Comparison of ENCODE assay signal across 7 mouse cellular contexts in genomic region chr3:96248141-96249033, GRCm38 (mm10). TPM values are rescaled to one million over a fixed set of nuclear protein-coding genes. Genes with fewer than 3 reads are reported as not detected.
DNase-seq lines count a peak whose midpoint lies in the region; ATAC-seq and TF ChIP-seq lines count a peak whose summit lies in the region.

No protein-coding gene starts in this region.

- H3K9ac ChIP-seq in lung, embryonic 16.5 days (ENCODE audit: low read length), result peak overlapping the region; percentile 68
- H3K9ac ChIP-seq in lung, postnatal 0 days (replicated peaks; ENCODE audit: low read depth), result no peak overlapping the region
- peak overlapping the region; percentile 37; the same call in 1 of the 2 replicates for H3K9ac ChIP-seq in embryonic facial prominence, embryonic 11.5 days (replicated peaks; ENCODE audit: low read length)
- H3K9ac ChIP-seq in intestine, embryonic 14.5 days (ENCODE audit: low read length), result peak overlapping the region; percentile 62
- peak overlapping the region; percentile 48 for H3K9ac ChIP-seq in stomach, embryonic 14.5 days (replicated peaks; ENCODE audit: low read depth, low read length)

- TF ChIP-seq EP300 in lung, postnatal 0 days (IDR thresholded peaks at IDR 0.05), result no peak

- H3K4me3 ChIP-seq in lung, embryonic 16.5 days (ENCODE audit: low read length), result peak overlapping the region; percentile 53
- no peak overlapping the region for H3K4me3 ChIP-seq in lung, postnatal 0 days (ENCODE audit: low read depth, low read length)
- peak overlapping the region; percentile 48 for H3K4me3 ChIP-seq in embryonic facial prominence, embryonic 11.5 days (ENCODE audit: low read depth, low read length)
- peak overlapping the region; percentile 48 for H3K4me3 ChIP-seq in intestine, embryonic 14.5 days (ENCODE audit: low read depth, low read length)
- H3K4me3 ChIP-seq in stomach, embryonic 14.5 days (ENCODE audit: low read depth, low read length), result peak overlapping the region; percentile 33

- peak overlapping the region; percentile 46 for H3K4me2 ChIP-seq in lung, embryonic 16.5 days (ENCODE audit: low read depth, low read length)
- H3K4me2 ChIP-seq in lung, postnatal 0 days (replicated peaks; ENCODE audit: low read depth, low read length), result no peak overlapping the region
- peak overlapping the region; percentile 52 for H3K4me2 ChIP-seq in embryonic facial prominence, embryonic 11.5 days (ENCODE audit: low read depth, low read length)
- H3K4me2 ChIP-seq in intestine, embryonic 14.5 days (ENCODE audit: low read length), result peak overlapping the region; percentile 56
- peak overlapping the region; percentile 49 for H3K4me2 ChIP-seq in stomach, embryonic 14.5 days (replicated peaks; ENCODE audit: low read depth, low read length)

- H3K27me3 ChIP-seq in lung, embryonic 16.5 days (ENCODE audit: control insufficient read depth, insufficient read depth, low read depth, low read length), result peaks cover 6% of the 10 kb centered on the region; the same call in 1 of the 2 replicates
- H3K27me3 ChIP-seq in lung, postnatal 0 days (replicated peaks; ENCODE audit: insufficient read depth, low read length), result no peaks in the 10 kb centered on the region; the same call in 1 of the 2 replicates
- no peaks in the 10 kb centered on the region for H3K27me3 ChIP-seq in embryonic facial prominence, embryonic 11.5 days (ENCODE audit: control insufficient read depth, insufficient read depth, low read length)
- no peaks in the 10 kb centered on the region for H3K27me3 ChIP-seq in intestine, embryonic 14.5 days (replicated peaks; ENCODE audit: control insufficient read depth, insufficient read depth, low read length)
- no peaks in the 10 kb centered on the region for H3K27me3 ChIP-seq in stomach, embryonic 14.5 days (ENCODE audit: control insufficient read depth, insufficient read depth, low read length)

- H3K27ac ChIP-seq in lung, embryonic 16.5 days (ENCODE audit: low read length), result no peak overlapping the region
- H3K27ac ChIP-seq in lung, postnatal 0 days (ENCODE audit: low read length), result no peak overlapping the region
- 0 out of 2 replicates have a peak overlapping the region, but pooled peaks have one; percentile 28 for H3K27ac ChIP-seq in embryonic facial prominence, embryonic 11.5 days (replicated peaks; ENCODE audit: low read depth, low read length)
- H3K27ac ChIP-seq in intestine, embryonic 14.5 days (ENCODE audit: low read depth), result peak overlapping the region; percentile 77; the same call in 1 of the 2 replicates
- no peak overlapping the region for H3K27ac ChIP-seq in stomach, embryonic 14.5 days (ENCODE audit: low read length)

- no peaks in the 10 kb centered on the region for H3K36me3 ChIP-seq in lung, embryonic 16.5 days (ENCODE audit: control insufficient read depth, insufficient read depth, low read length)
- no peaks in the 10 kb centered on the region for H3K36me3 ChIP-seq in lung, postnatal 0 days (ENCODE audit: insufficient read depth, low read length)
- no peaks in the 10 kb centered on the region for H3K36me3 ChIP-seq in embryonic facial prominence, embryonic 11.5 days (replicated peaks; ENCODE audit: control insufficient read depth, insufficient read depth, low read depth, low read length)
- no peaks in the 10 kb centered on the region for H3K36me3 ChIP-seq in intestine, embryonic 14.5 days (ENCODE audit: control insufficient read depth, insufficient read depth, low read length)
- H3K36me3 ChIP-seq in stomach, embryonic 14.5 days (ENCODE audit: control insufficient read depth, insufficient read depth, low read length), result no peaks in the 10 kb centered on the region

- no peaks in the 10 kb centered on the region for H3K9me3 ChIP-seq in lung, embryonic 16.5 days (ENCODE audit: control insufficient read depth, low read length)
- no peaks in the 10 kb centered on the region for H3K9me3 ChIP-seq in lung, postnatal 0 days (ENCODE audit: low read length)
- H3K9me3 ChIP-seq in embryonic facial prominence, embryonic 11.5 days (replicated peaks; ENCODE audit: control insufficient read depth, low read length), result no peaks in the 10 kb centered on the region
- H3K9me3 ChIP-seq in intestine, embryonic 14.5 days (ENCODE audit: control insufficient read depth, low read length), result no peaks in the 10 kb centered on the region
- no peaks in the 10 kb centered on the region for H3K9me3 ChIP-seq in stomach, embryonic 14.5 days (ENCODE audit: control insufficient read depth, low read depth, low read length)

- DNase-seq in lung, postnatal 0 days (ENCODE audit: low spot score), result no peak
- peak; percentile 54 for DNase-seq in embryonic facial prominence, embryonic 11.5 days (ENCODE audit: low spot score)
- no peak for DNase-seq in intestine, embryonic 14.5 days (ENCODE audit: low spot score)
- no peak for DNase-seq in layer of hippocampus, adult 9-10 months (ENCODE audit: low spot score)
- no peak for DNase-seq in urinary bladder, postnatal 10 days (ENCODE audit: low spot score)

- WGBS in lung, embryonic 16.5 days, result 31% methylated on average over 6 of the region's 6 CpGs
- 36% methylated on average over 6 of the region's 6 CpGs for WGBS in lung, postnatal 0 days
- WGBS in embryonic facial prominence, embryonic 11.5 days, result 52% methylated on average over 6 of the region's 6 CpGs
- WGBS in intestine, embryonic 14.5 days, result 32% methylated on average over 6 of the region's 6 CpGs
- 38% methylated on average over 6 of the region's 6 CpGs for WGBS in stomach, embryonic 14.5 days

- peaks cover 19% of the 10 kb centered on the region for H3K4me1 ChIP-seq in lung, embryonic 16.5 days (replicated peaks; ENCODE audit: control insufficient read depth, insufficient read depth, low read length)
- H3K4me1 ChIP-seq in lung, postnatal 0 days (ENCODE audit: insufficient read depth, low read depth, low read length), result peaks cover 10% of the 10 kb centered on the region; the same call in 1 of the 2 replicates
- H3K4me1 ChIP-seq in embryonic facial prominence, embryonic 11.5 days (ENCODE audit: control insufficient read depth, insufficient read depth, low read length), result no peaks in the 10 kb centered on the region; the same call in 1 of the 2 replicates
- peaks cover 14% of the 10 kb centered on the region; the same call in 1 of the 2 replicates for H3K4me1 ChIP-seq in intestine, embryonic 14.5 days (replicated peaks; ENCODE audit: control insufficient read depth, insufficient read depth, low read length)
- H3K4me1 ChIP-seq in stomach, embryonic 14.5 days (ENCODE audit: control insufficient read depth, insufficient read depth, low read length), result peaks cover 16% of the 10 kb centered on the region; the same call in 1 of the 2 replicates

- no peak for TF ChIP-seq CTCF in lung, postnatal 0 days (IDR thresholded peaks at IDR 0.05)

- no peak for ATAC-seq in lung, embryonic 16.5 days (ENCODE audit: low read depth)
- ATAC-seq in lung, postnatal 0 days, result no peak
- no peak for ATAC-seq in embryonic facial prominence, embryonic 11.5 days (replicated peaks; ENCODE audit: insufficient number of reproducible peaks, low FRiP score, low TSS enrichment, low read depth)
- no peak for ATAC-seq in intestine, embryonic 14.5 days (replicated peaks; ENCODE audit: low FRiP score, low TSS enrichment, low read depth)
- no peak for ATAC-seq in stomach, embryonic 14.5 days (ENCODE audit: insufficient number of reproducible peaks, insufficient read depth, low FRiP score, low read depth)

RNA-seq across cellular contexts. Expression of gene Hist2h3c1, which starts 1.9 kb away (rescaled TPM):
- 1.0 and 2.3 TPM in 2 replicates for polyA plus RNA-seq in lung, embryonic 16.5 days (2015; fragmentation: Nextera tagmentation; extraction: Ambion mirVana)
- polyA plus RNA-seq in lung, postnatal 0 days (2015; fragmentation: Nextera tagmentation; extraction: Ambion mirVana), result 0.77 TPM in 1 of 2 replicates, not detected in the other
- polyA plus RNA-seq in embryonic facial prominence, embryonic 11.5 days (2014; fragmentation: Nextera tagmentation; extraction: Ambion mirVana), result 0.50 and 1.8 TPM in 2 replicates
- polyA plus RNA-seq in intestine, embryonic 14.5 days (2014; fragmentation: Nextera tagmentation; extraction: Ambion mirVana), result 0.56 and 2.0 TPM in 2 replicates
- polyA plus RNA-seq in stomach, embryonic 14.5 days (2014; fragmentation: Nextera tagmentation; extraction: Ambion mirVana), result 1.4 and 3.0 TPM in 2 replicates

RNA-seq across cellular contexts. Expression of gene Hist2h2aa1, which starts 3.1 kb away (rescaled TPM):
- 16.9 and 21.5 TPM in 2 replicates for polyA plus RNA-seq in lung, embryonic 16.5 days (2015; fragmentation: Nextera tagmentation; extraction: Ambion mirVana)
- 56.2 and 60.0 TPM in 2 replicates for polyA plus RNA-seq in lung, postnatal 0 days (2015; fragmentation: Nextera tagmentation; extraction: Ambion mirVana)
- 7.0 and 15.3 TPM in 2 replicates for polyA plus RNA-seq in embryonic facial prominence, embryonic 11.5 days (2014; fragmentation: Nextera tagmentation; extraction: Ambion mirVana)
- 16.3 and 23.3 TPM in 2 replicates for polyA plus RNA-seq in intestine, embryonic 14.5 days (2014; fragmentation: Nextera tagmentation; extraction: Ambion mirVana)
- polyA plus RNA-seq in stomach, embryonic 14.5 days (2014; fragmentation: Nextera tagmentation; extraction: Ambion mirVana), result 12.3 and 17.2 TPM in 2 replicates

RNA-seq across cellular contexts. Expression of gene Hist2h2aa2, which starts 8.3 kb away (rescaled TPM):
- polyA plus RNA-seq in lung, embryonic 16.5 days (2015; fragmentation: Nextera tagmentation; extraction: Ambion mirVana), result 37.6 and 61.6 TPM in 2 replicates
- 168 and 196 TPM in 2 replicates for polyA plus RNA-seq in lung, postnatal 0 days (2015; fragmentation: Nextera tagmentation; extraction: Ambion mirVana)
- 45.8 and 51.6 TPM in 2 replicates for polyA plus RNA-seq in embryonic facial prominence, embryonic 11.5 days (2014; fragmentation: Nextera tagmentation; extraction: Ambion mirVana)
- polyA plus RNA-seq in intestine, embryonic 14.5 days (2014; fragmentation: Nextera tagmentation; extraction: Ambion mirVana), result 33.3 and 45.5 TPM in 2 replicates
- polyA plus RNA-seq in stomach, embryonic 14.5 days (2014; fragmentation: Nextera tagmentation; extraction: Ambion mirVana), result 54.1 and 54.7 TPM in 2 replicates

RNA-seq across cellular contexts. Expression of gene Hist2h3c2, which starts 9.5 kb away (rescaled TPM):
- 3.6 and 4.7 TPM in 2 replicates for polyA plus RNA-seq in lung, embryonic 16.5 days (2015; fragmentation: Nextera tagmentation; extraction: Ambion mirVana)
- 1.8 and 2.2 TPM in 2 replicates for polyA plus RNA-seq in lung, postnatal 0 days (2015; fragmentation: Nextera tagmentation; extraction: Ambion mirVana)
- polyA plus RNA-seq in embryonic facial prominence, embryonic 11.5 days (2014; fragmentation: Nextera tagmentation; extraction: Ambion mirVana), result 9.8 and 11.8 TPM in 2 replicates
- polyA plus RNA-seq in intestine, embryonic 14.5 days (2014; fragmentation: Nextera tagmentation; extraction: Ambion mirVana), result 8.3 and 8.7 TPM in 2 replicates
- 4.9 and 6.2 TPM in 2 replicates for polyA plus RNA-seq in stomach, embryonic 14.5 days (2014; fragmentation: Nextera tagmentation; extraction: Ambion mirVana)

RNA-seq across cellular contexts. Expression of gene Hist2h4, which starts 14.7 kb away (rescaled TPM):
- polyA plus RNA-seq in lung, embryonic 16.5 days (2015; fragmentation: Nextera tagmentation; extraction: Ambion mirVana), result 9.8 and 12.3 TPM in 2 replicates
- 9.7 and 9.8 TPM in 2 replicates for polyA plus RNA-seq in lung, postnatal 0 days (2015; fragmentation: Nextera tagmentation; extraction: Ambion mirVana)
- polyA plus RNA-seq in embryonic facial prominence, embryonic 11.5 days (2014; fragmentation: Nextera tagmentation; extraction: Ambion mirVana), result 4.4 TPM in 2 replicates
- 11.1 and 14.2 TPM in 2 replicates for polyA plus RNA-seq in intestine, embryonic 14.5 days (2014; fragmentation: Nextera tagmentation; extraction: Ambion mirVana)
- 9.6 and 15.0 TPM in 2 replicates for polyA plus RNA-seq in stomach, embryonic 14.5 days (2014; fragmentation: Nextera tagmentation; extraction: Ambion mirVana)

Comparison
In these comparisons a context has a peak if more than half of its experiments do, and no peak if none do; other contexts are left out.
1. H3K27ac ChIP-seq: peak in embryonic facial prominence, embryonic 11.5 days (single experiment) and intestine, embryonic 14.5 days (single experiment); none in lung, embryonic 16.5 days (single experiment), lung, postnatal 0 days (single experiment) and stomach, embryonic 14.5 days (single experiment).